Mouse (Mus musculus) adrenal gland, postnatal 10 days (tissue): ENCODE data around the gene Lrrc28. TPM values are rescaled to one million over a fixed set of nuclear protein-coding genes. Genes with fewer than 3 reads are reported as not detected.
A peak's percentile ranks its signal among the peaks of the same experiment; 100 is the strongest.

Experiments
- DNase-seq: peaks from one replicate; pipeline ENCODE4 v3.0.0; 2021; ENCODE audit warnings: mixed read lengths
- total RNA-seq, 2 experiments: library from RNA; stranded (reverse); gene quantifications; 2 replicates each; pipeline ENCODE4 v1.2.3; 2021

Lrrc28 gene
- total RNA-seq, 2 experiments from 2014 or later, result 17.6 to 19.3 TPM

- DNase-seq, result no peak
Observed at GRCm38 (mm10) chr7:67645681-67646014, 580 bp upstream of the Lrrc28 start.

- no peak for DNase-seq
Observed at GRCm38 (mm10) chr7:67644291-67644690, 777 bp downstream of the Lrrc28 start.

- no peak for DNase-seq
Observed at GRCm38 (mm10) chr7:67642955-67643354, 2.1 kb downstream of the Lrrc28 start.

GRCm38 (mm10) chr7:67639006-67639405 lies 6.1 kb downstream of the Lrrc28 start:
- DNase-seq, result peak; percentile 26

- no peak for DNase-seq
Observed at GRCm38 (mm10) chr7:67636161-67636560, 8.9 kb downstream of the Lrrc28 start.

- no peak for DNase-seq
Observed at GRCm38 (mm10) chr7:67634210-67634609, 10.9 kb downstream of the Lrrc28 start.

GRCm38 (mm10) chr7:67632380-67632779 lies 12.7 kb downstream of the Lrrc28 start:
- no peak for DNase-seq

- DNase-seq, result peak; percentile 82
Observed at GRCm38 (mm10) chr7:67630817-67631216, 14.3 kb downstream of the Lrrc28 start.

- DNase-seq, result no peak
Observed at GRCm38 (mm10) chr7:67629681-67630080, 15.4 kb downstream of the Lrrc28 start.

- no peak for DNase-seq
Observed at GRCm38 (mm10) chr7:67626671-67627070, 18.4 kb downstream of the Lrrc28 start.

- DNase-seq, result no peak
Observed at GRCm38 (mm10) chr7:67622151-67622550, 22.9 kb downstream of the Lrrc28 start.

- no peak for DNase-seq
Observed at GRCm38 (mm10) chr7:67619836-67620235, 25.2 kb downstream of the Lrrc28 start.

GRCm38 (mm10) chr7:67618316-67618715 lies 26.8 kb downstream of the Lrrc28 start:
- DNase-seq, result no peak

- no peak for DNase-seq
Observed at GRCm38 (mm10) chr7:67617646-67618045, 27.4 kb downstream of the Lrrc28 start.

GRCm38 (mm10) chr7:67616890-67617289 lies 28.2 kb downstream of the Lrrc28 start:
- DNase-seq, result no peak

- no peak for DNase-seq
Observed at GRCm38 (mm10) chr7:67614464-67614861, 30.6 kb downstream of the Lrrc28 start.

- DNase-seq, result no peak
Observed at GRCm38 (mm10) chr7:67613795-67614463, 31.1 kb downstream of the Lrrc28 start.

- no peak for DNase-seq
Observed at GRCm38 (mm10) chr7:67608348-67609024, 36.6 kb downstream of the Lrrc28 start.

GRCm38 (mm10) chr7:67607669-67608347 lies 37.3 kb downstream of the Lrrc28 start:
- DNase-seq, result no peak

GRCm38 (mm10) chr7:67606250-67606649 lies 38.8 kb downstream of the Lrrc28 start:
- no peak for DNase-seq

- no peak for DNase-seq
Observed at GRCm38 (mm10) chr7:67605114-67605513, 40.0 kb downstream of the Lrrc28 start.

- DNase-seq, result peak; percentile 70
Observed at GRCm38 (mm10) chr7:67598050-67598449, 47.0 kb downstream of the Lrrc28 start.

- no peak for DNase-seq
Observed at GRCm38 (mm10) chr7:67596961-67597360, 48.1 kb downstream of the Lrrc28 start.

- no peak for DNase-seq
Observed at GRCm38 (mm10) chr7:67596322-67596721, 48.7 kb downstream of the Lrrc28 start.
